Mouse (Mus musculus): ENCODE results near the gene Fam227b.

DNA sequence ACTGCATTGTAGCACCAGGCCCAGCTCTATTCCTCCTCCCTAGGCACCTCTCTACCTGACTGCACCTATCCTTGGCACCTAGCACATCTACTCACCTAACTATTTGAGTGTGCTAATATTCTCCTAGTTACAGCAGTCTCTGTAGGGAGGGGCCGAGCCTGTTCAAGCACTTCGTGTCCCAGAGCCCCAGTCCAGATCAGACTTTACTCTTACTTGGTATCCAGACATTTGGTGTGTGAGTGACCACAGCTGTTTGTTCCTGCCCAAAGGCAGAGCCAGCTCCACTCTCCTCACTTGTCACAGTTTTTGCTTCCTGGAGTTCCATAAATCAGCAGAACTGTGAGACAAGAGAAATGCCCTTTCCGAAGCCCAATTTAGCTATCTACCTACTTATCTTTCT is 47.2 kb upstream of the Fam227b start:
- TF ChIP-seq POLR2A (IDR thresholded peaks at IDR 0.05; ENCODE audit: low read depth, low read length) (no peak), CTCF (IDR thresholded peaks at IDR 0.05; ENCODE audit: borderline replicate concordance, insufficient read depth, low read length) (no peak)

Measured in embryonic fibroblast, embryonic 13.5 days (primary cell).